15 mouse cellular contexts compared by ENCODE assay signal in genomic region chr12:70719255-70719654, GRCm38 (mm10).
A peak's percentile ranks its signal among the peaks of the same experiment; 100 is the strongest.
DNase-seq lines count a peak whose midpoint lies in the region; TF ChIP-seq lines count a peak whose summit lies in the region.
"Had no signal": no experiment of that assay in that cellular context is flagged by ENCODE, and none has a peak within 500 bp of the region (broad histone marks: within the 10 kb centered on the region; RNA-seq: fewer than 3 reads in every experiment).

No protein-coding gene starts in this region.

- H3K27ac ChIP-seq in gastrocnemius, adult 2 months: no peak overlapping the region
- H3K27ac ChIP-seq: intestine, embryonic 15.5 days; liver, embryonic 12.5 days; neural tube, embryonic 13.5 days had no signal

- peak; percentile 23 for DNase-seq in adrenal gland, postnatal 10 days
- no peak for DNase-seq in adrenal gland, adult 2 months
- DNase-seq in heart, postnatal 10 days: peak; percentile 32 to 40
- no peak for DNase-seq in heart, postnatal 36 days
- DNase-seq in lung, postnatal 10 days: peak; percentile 37
- DNase-seq in lung, adult 2 months: no peak
- peak; percentile 13 for DNase-seq in skeletal muscle tissue, adult 2 months (ENCODE audit: low read depth, low spot score)
- no peak for DNase-seq in gastrocnemius, adult 2 months
- DNase-seq: adrenal gland, postnatal 25 days; kidney, postnatal 25 days; layer of hippocampus, postnatal 36 days; retina, postnatal 1 day had no signal

- 20% methylated on average over 4 of the region's 4 CpGs for WGBS in lung, adult 2 months

- intact Hi-C loops in heart, postnatal 10 days (cut with DNase I): no loop called here
- intact Hi-C loops in heart, postnatal 36 days (cut with DNase I): no loop called here
- intact Hi-C loops in gastrocnemius, adult 2 months (cut with DNase I): no loop called here

- no peak overlapping the region for H3K4me3 ChIP-seq in lung, adult 2 months (replicated peaks; ENCODE audit: extremely low read depth, low read depth, low read length)
- no peak overlapping the region for H3K4me3 ChIP-seq in gastrocnemius, adult 2 months
- H3K4me3 ChIP-seq: intestine, embryonic 15.5 days; liver, embryonic 12.5 days; neural tube, embryonic 13.5 days had no signal

- no peak for TF ChIP-seq CTCF in lung, adult 2 months (IDR thresholded peaks at IDR 0.05; ENCODE audit: insufficient read depth, low read length)
- no peak for TF ChIP-seq CTCF in gastrocnemius, adult 2 months (IDR thresholded peaks at IDR 0.05)

- H3K4me1 ChIP-seq in lung, adult 2 months (ENCODE audit: control insufficient read depth, insufficient read depth, low read length): peaks cover 9% of the 10 kb centered on the region
- H3K4me1 ChIP-seq: neural tube, embryonic 13.5 days had no signal

- TF ChIP-seq POLR2A in lung, adult 2 months (IDR thresholded peaks at IDR 0.05; ENCODE audit: borderline replicate concordance, extremely low read depth, low read depth, low read length): no peak

Comparison
In these comparisons a context has a peak if more than half of its experiments do, and no peak if none do; other contexts are left out.
1. DNase-seq: peak in adrenal gland, postnatal 10 days (single experiment), heart, postnatal 10 days (2 of 2), lung, postnatal 10 days (single experiment) and skeletal muscle tissue, adult 2 months (single experiment); none in adrenal gland, adult 2 months (single experiment), heart, postnatal 36 days (0 of 2), lung, adult 2 months (single experiment) and gastrocnemius, adult 2 months (single experiment).